Mouse (Mus musculus) CH12.LX (cell line): ENCODE measurements around the gene Ube2h.

ENCODE experiments used
- CTCF ChIP-seq, 2 experiments: IDR thresholded peaks in 1 of 2; conservative IDR thresholded peaks in 1 of 2; 2 replicates each; pipeline ENCODE4 v1.5.1; 2011 to 2012; ENCODE audit warnings: low read depth in 2 of 2, low read length in 2 of 2, improper control_type of control experiment in 1 of 2, inconsistent platforms in 1 of 2, mild to moderate bottlenecking in 1 of 2, moderate library complexity in 1 of 2
- GABPA ChIP-seq: IDR thresholded peaks from 2 replicates; pipeline ENCODE4 v1.6.1; 2012; ENCODE audit warnings: low read depth, low read length, improper control_type of control experiment, inconsistent platforms; ENCODE audit not compliant: insufficient replicate concordance
- NELFE ChIP-seq: IDR thresholded peaks from 2 replicates; pipeline ENCODE4 v1.6.1; 2011; ENCODE audit warnings: low read depth, low read length, improper control_type of control experiment
- POLR2A ChIP-seq: IDR thresholded peaks from 2 replicates; pipeline ENCODE4 v1.6.1; 2011; ENCODE audit warnings: low read depth, mild to moderate bottlenecking, improper control_type of control experiment, low read length
- UBTF ChIP-seq: IDR thresholded peaks from 2 replicates; pipeline ENCODE4 v1.6.1; 2012; ENCODE audit warnings: low read depth, mild to moderate bottlenecking, inconsistent platforms, low read length, improper control_type of control experiment, moderate library complexity
- ZNF384 ChIP-seq: IDR thresholded peaks from 2 replicates; pipeline ENCODE4 v1.6.1; 2012; ENCODE audit warnings: low read depth, low read length, improper control_type of control experiment, inconsistent platforms

DNA sequence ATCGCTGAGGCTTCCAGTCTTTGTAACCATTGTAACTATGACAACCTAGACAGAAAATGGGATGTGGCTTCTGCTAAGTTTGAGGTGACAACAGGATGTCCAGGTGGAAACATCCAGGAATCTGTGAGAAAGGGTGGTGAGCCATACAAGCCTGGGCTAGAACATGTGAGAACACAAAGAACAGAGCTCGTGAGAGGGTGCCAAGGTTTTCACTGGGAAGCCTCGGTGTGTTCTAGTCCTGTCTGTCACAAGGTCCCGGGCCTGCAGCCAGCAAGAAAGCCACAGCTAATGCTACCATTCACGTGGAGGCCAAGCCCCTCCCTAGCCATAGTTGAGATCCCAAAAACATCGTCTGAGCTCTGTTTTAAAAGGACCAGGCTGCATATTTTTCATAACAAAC, 42.4 kb upstream of the Ube2h start:
- TF ChIP-seq GABPA (no peak), ZNF384 (no peak), NELFE (no peak), POLR2A (no peak), CTCF (conservative IDR thresholded peaks at IDR 0.05 in 1 of 2, IDR thresholded peaks at IDR 0.05 in 1 of 2; ENCODE audit: low read depth in 2 of 2, low read length in 2 of 2) (no peak), UBTF (no peak)
